Mouse (Mus musculus) liver, embryonic 14.5 days (tissue): Measurements from ENCODE around the gene Grm8. TPM values are rescaled to one million over a fixed set of nuclear protein-coding genes. Genes with fewer than 3 reads are reported as not detected.

Experiments
- ATAC-seq: fragments of 200-750 bp; cut with Nextera tagmentation; 2 replicates; pipeline ENCODE4 v1.8.0; 2017; ENCODE audit warnings: moderate number of reproducible peaks, mild to moderate bottlenecking, moderate library complexity; ENCODE audit not compliant: insufficient read depth
- DNase-seq, 3 experiments: peaks; one replicate each; pipeline ENCODE4 v3.0.0-alpha.2; 2012 to 2013; ENCODE audit warnings: low read depth in 3 of 3, low spot score in 3 of 3
- H3K27ac ChIP-seq: fragments of 300-500 bp; sonication (generic); 2 replicates; pipeline ENCODE4 v1.5.1; 2014; ENCODE audit warnings: moderate library complexity, mild to moderate bottlenecking, control low read depth, inconsistent platforms
- H3K27me3 ChIP-seq: fragments of 300-500 bp; sonication (generic); 2 replicates; pipeline ENCODE4 v1.6.1; 2014; ENCODE audit warnings: mild to moderate bottlenecking, low read length, moderate library complexity; ENCODE audit not compliant: control insufficient read depth, insufficient read depth
- H3K36me3 ChIP-seq: fragments of 300-500 bp; sonication (generic); replicated peaks from 2 replicates; pipeline ENCODE4 v1.6.1; 2014; ENCODE audit warnings: low read depth; ENCODE audit not compliant: control insufficient read depth, insufficient read depth
- H3K4me1 ChIP-seq, 2 experiments: fragments of 200-500 bp in 1 of 2; fragments of 300-500 bp in 1 of 2; sonication (generic) in 1 of 2; replicated peaks; 2 replicates each; pipeline ENCODE4 v1.6.1; 2012 to 2014; ENCODE audit warnings: antibody characterized with exemption in 1 of 2, inconsistent platforms in 1 of 2, low read length in 1 of 2; ENCODE audit not compliant: control insufficient read depth in 2 of 2, insufficient read depth in 2 of 2
- H3K4me2 ChIP-seq: fragments of 300-500 bp; sonication (generic); 2 replicates; pipeline ENCODE4 v1.6.1; 2014; ENCODE audit warnings: low read depth, mild to moderate bottlenecking, control low read depth, moderate library complexity
- H3K4me3 ChIP-seq, 2 experiments: fragments of 200-500 bp in 1 of 2; fragments of 300-500 bp in 1 of 2; sonication (generic) in 1 of 2; 2 replicates each; pipeline ENCODE4 v1.5.1; 2012 to 2014; ENCODE audit warnings: low read depth in 2 of 2, low read length in 2 of 2, mild to moderate bottlenecking in 2 of 2, control low read depth in 1 of 2, inconsistent platforms in 1 of 2, moderate library complexity in 1 of 2; ENCODE audit not compliant: insufficient read depth in 1 of 2
- H3K9ac ChIP-seq: fragments of 300-500 bp; sonication (generic); replicated peaks from 2 replicates; pipeline ENCODE4 v1.6.1; 2014; ENCODE audit warnings: mild to moderate bottlenecking, control low read depth, moderate library complexity
- H3K9me3 ChIP-seq: fragments of 300-500 bp; sonication (generic); 2 replicates; pipeline ENCODE4 v1.6.1; 2016; ENCODE audit warnings: low read length, mixed read lengths; ENCODE audit not compliant: control insufficient read depth
- CTCF ChIP-seq: IDR thresholded peaks from 2 replicates; pipeline ENCODE4 v1.5.1; 2016; ENCODE audit warnings: antibody characterized with exemption, low read depth, control low read depth
- EP300 ChIP-seq: IDR thresholded peaks from 2 replicates; pipeline ENCODE4 v1.6.1; 2016; ENCODE audit warnings: antibody characterized with exemption, low read depth
- WGBS: fragments of 180-500 bp; shearing (Covaris S2); extraction: QIAGEN DNeasy Blood & Tissue Kit; methylation state at CpG from one replicate; pipeline ENCODE4 v1.1.7; 2014; ENCODE audit not compliant: insufficient replicate concordance; 5-methylcytosine and 5-hydroxymethylcytosine counted together
- polyA plus RNA-seq, 2 experiments: library from polyadenylated mRNA; depleted of rRNA in 1 of 2; stranded (reverse) in 1 of 2; unstranded in 1 of 2; fragments of >200 nt; fragmentation: Nextera tagmentation in 1 of 2; extraction: Ambion mirVana in 1 of 2; gene quantifications; 2 replicates each; pipeline versions ENCODE4 v1.2.1 to v1.2.3; 2012 to 2014

Grm8 gene
- polyA plus RNA-seq, 2 experiments, result not detected

DNA sequence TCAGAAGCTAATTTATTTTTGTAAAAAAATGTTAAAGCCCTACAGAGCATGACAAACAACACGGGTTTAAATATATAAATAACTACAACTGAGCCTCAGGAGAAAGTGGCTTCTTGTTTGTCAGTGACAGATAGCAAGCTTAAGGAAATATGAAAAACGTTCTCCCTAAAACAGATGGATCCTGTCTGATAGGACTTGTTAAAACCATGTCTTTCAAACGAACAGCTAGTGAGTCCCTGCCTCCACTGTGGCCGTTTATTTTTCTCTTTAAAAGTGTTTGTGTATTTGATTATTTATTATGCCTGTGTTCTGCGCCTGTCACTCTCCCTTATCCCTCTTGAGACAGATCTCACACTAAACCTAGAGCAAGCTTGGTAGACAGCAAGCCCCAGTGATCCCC lies 489.9 kb downstream of the Grm8 start:
- Histone ChIP-seq H3K36me3 (no peaks in the 10 kb centered on the region), H3K4me1 (no peaks in the 10 kb centered on the region), H3K27ac (no peak overlapping the region), H3K27me3 (no peaks in the 10 kb centered on the region), H3K4me2 (no peak overlapping the region), H3K9me3 (no peaks in the 10 kb centered on the region), H3K4me3 (no peak overlapping the region), H3K9ac (no peak overlapping the region)
- no peak for TF ChIP-seq CTCF
- no peak for TF ChIP-seq EP300
- WGBS, result 34% methylated on average over 5 of the region's 5 CpGs
- ATAC-seq (no peak), DNase-seq (no peak)

DNA sequence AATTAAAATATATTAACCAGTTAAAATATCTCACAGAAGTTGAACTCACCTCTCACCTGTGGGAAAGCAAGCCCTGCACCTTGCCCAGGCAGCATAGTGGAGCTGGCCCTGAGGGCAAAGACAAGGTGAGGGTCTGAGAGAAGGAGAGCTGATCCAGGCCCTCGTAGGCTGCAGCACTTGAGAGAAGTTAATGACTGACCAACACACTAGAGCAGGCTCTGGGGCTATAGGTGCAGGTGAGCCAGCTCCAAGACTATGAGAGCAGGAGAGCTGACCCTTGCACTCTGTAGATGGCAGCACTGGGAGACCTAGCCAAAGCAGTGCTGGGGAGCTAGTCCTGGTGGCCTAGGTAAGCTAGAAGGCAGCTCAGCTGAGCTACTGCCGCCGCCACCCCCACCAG lies 499.1 kb downstream of the Grm8 start:
- no peak overlapping the region for H3K4me2 ChIP-seq
- TF ChIP-seq CTCF (no peak), EP300 (no peak)
- ATAC-seq (no peak), DNase-seq (no peak)
- H3K4me3 ChIP-seq, result no peak overlapping the region
- H3K9ac ChIP-seq, result no peak overlapping the region
- H3K4me1 ChIP-seq, result no peaks in the 10 kb centered on the region
- H3K36me3 ChIP-seq, result no peaks in the 10 kb centered on the region
- no peaks in the 10 kb centered on the region for H3K27me3 ChIP-seq
- 45% methylated on average over 3 of the region's 3 CpGs for WGBS
- no peaks in the 10 kb centered on the region for H3K9me3 ChIP-seq
- H3K27ac ChIP-seq, result no peak overlapping the region

DNA sequence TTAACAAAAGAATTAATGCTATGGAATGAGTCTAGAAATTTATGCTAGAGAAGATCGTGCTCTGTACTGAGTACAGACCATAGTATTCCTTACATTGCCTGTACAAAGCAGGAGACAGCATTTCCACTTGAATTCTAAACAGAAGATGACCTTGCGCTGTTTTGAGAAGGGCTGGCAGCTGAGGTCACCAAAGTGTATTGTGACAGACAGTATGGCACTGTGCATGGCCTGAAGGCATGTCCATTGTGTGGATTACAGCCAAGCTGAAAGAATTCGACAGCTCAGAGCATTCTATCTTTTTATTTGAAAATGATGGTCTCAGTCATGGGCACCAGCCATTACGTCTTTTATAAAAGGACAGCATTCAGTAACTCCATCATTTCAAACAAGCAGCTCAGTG lies 517.5 kb downstream of the Grm8 start:
- TF ChIP-seq CTCF, result no peak
- no peak for TF ChIP-seq EP300
- no peak overlapping the region for H3K4me3 ChIP-seq
- no peaks in the 10 kb centered on the region for H3K4me1 ChIP-seq
- H3K36me3 ChIP-seq, result no peaks in the 10 kb centered on the region
- no peaks in the 10 kb centered on the region for H3K27me3 ChIP-seq
- H3K4me2 ChIP-seq, result no peak overlapping the region
- no peak overlapping the region for H3K27ac ChIP-seq
- no peaks in the 10 kb centered on the region for H3K9me3 ChIP-seq
- 66% methylated on average over 4 of the region's 4 CpGs for WGBS
- no peak overlapping the region for H3K9ac ChIP-seq
- ATAC-seq, result no peak
- no peak for DNase-seq

- Histone ChIP-seq H3K27ac (no peak overlapping the region), H3K4me3 (no peak overlapping the region), H3K9me3 (no peaks in the 10 kb centered on the region), H3K4me2 (no peak overlapping the region), H3K27me3 (no peaks in the 10 kb centered on the region), H3K9ac (no peak overlapping the region), H3K4me1 (no peaks in the 10 kb centered on the region), H3K36me3 (no peaks in the 10 kb centered on the region)
- DNase-seq, result no peak
- no peak for ATAC-seq
- no peak for TF ChIP-seq EP300
- no peak for TF ChIP-seq CTCF
- WGBS, result 56% methylated on average over 2 of the region's 2 CpGs
Measured at GRCm38 (mm10) chr6:27580485-27580884, 554.5 kb downstream of the Grm8 start.

- no peaks in the 10 kb centered on the region for H3K27me3 ChIP-seq
- 58% methylated on average over 6 of the region's 6 CpGs for WGBS
- no peaks in the 10 kb centered on the region for H3K4me1 ChIP-seq
- no peak for DNase-seq
- no peak overlapping the region for H3K9ac ChIP-seq
- H3K9me3 ChIP-seq, result no peaks in the 10 kb centered on the region
- H3K36me3 ChIP-seq, result no peaks in the 10 kb centered on the region
- no peak overlapping the region for H3K4me2 ChIP-seq
- ATAC-seq, result no peak
- TF ChIP-seq EP300 (no peak), CTCF (no peak)
- H3K4me3 ChIP-seq, result no peak overlapping the region
- H3K27ac ChIP-seq, result no peak overlapping the region
Measured at GRCm38 (mm10) chr6:27545516-27545915, 589.5 kb downstream of the Grm8 start.
